Mouse (Mus musculus) embryonic fibroblast, embryonic 13.5 days (primary cell): ENCODE measurements around the gene Zfp141. TPM values are rescaled to one million over a fixed set of nuclear protein-coding genes. Genes with fewer than 3 reads are reported as not detected.

Source experiments
- H3K27ac ChIP-seq: 2 replicates; pipeline ENCODE4 v1.5.1; 2012; ENCODE audit warnings: low read length, control low read depth, inconsistent platforms; ENCODE audit not compliant: insufficient read depth
- H3K4me1 ChIP-seq: 2 replicates; pipeline ENCODE4 v1.6.1; 2011; ENCODE audit warnings: low read length; ENCODE audit not compliant: control insufficient read depth, insufficient read depth
- H3K4me3 ChIP-seq: 2 replicates; pipeline ENCODE4 v1.5.1; 2011; ENCODE audit warnings: mild to moderate bottlenecking, control low read depth, low read length; ENCODE audit not compliant: insufficient read depth
- CTCF ChIP-seq: IDR thresholded peaks from 2 replicates; pipeline ENCODE4 v1.5.1; 2011; ENCODE audit warnings: mild to moderate bottlenecking, control low read depth, low read length, moderate library complexity, borderline replicate concordance; ENCODE audit not compliant: insufficient read depth
- POLR2A ChIP-seq: IDR thresholded peaks from 2 replicates; pipeline ENCODE4 v1.6.1; 2011; ENCODE audit warnings: low read depth, mild to moderate bottlenecking, control low read depth, low read length, moderate library complexity
- polyA plus RNA-seq: library from polyadenylated mRNA; stranded (reverse); fragments of >200 nt; gene quantifications from 2 replicates; pipeline ENCODE4 v1.2.4, GENCODE M21; 2011; ENCODE audit warnings: low read depth; ENCODE audit not compliant: missing spikeins, insufficient read length

Zfp141 gene
- polyA plus RNA-seq, 1 experiment = 10.0 TPM

GRCm38 (mm10) chr7:42447352-42447751 lies 58.2 kb downstream of the Zfp141 start:
- TF ChIP-seq POLR2A = no peak
- TF ChIP-seq CTCF = no peak
- H3K4me3 ChIP-seq = no peak overlapping the region
- H3K4me1 ChIP-seq = no peaks in the 10 kb centered on the region
- H3K27ac ChIP-seq = no peak overlapping the region

Other genes with a start within 250 kb of the Zfp141 start
- not detected in 2 replicates for gene Vmn2r61, start 245.7 kb downstream of the Zfp141 start, polyA plus RNA-seq
- gene 4933421I07Rik, start 57.6 kb downstream of the Zfp141 start, polyA plus RNA-seq = not detected in 2 replicates
- not detected in 2 replicates for gene Gm21028, start 72.8 kb upstream of the Zfp141 start, polyA plus RNA-seq
- gene Zfp977, start 86.8 kb upstream of the Zfp141 start, polyA plus RNA-seq = 0.65 and 0.82 TPM in 2 replicates
- 5.0 and 6.0 TPM in 2 replicates for gene Zfp976, start 136.8 kb upstream of the Zfp141 start, polyA plus RNA-seq
- 4.1 and 6.2 TPM in 2 replicates for gene Zfp975, start 187.0 kb upstream of the Zfp141 start, polyA plus RNA-seq
- gene Gm17067, start 221.3 kb upstream of the Zfp141 start, polyA plus RNA-seq = not detected in 2 replicates